Mouse (Mus musculus): ENCODE results near the gene Poldip3.

- TF ChIP-seq CTCF (IDR thresholded peaks at IDR 0.05; ENCODE audit: low read depth) (peak; percentile 63), EP300 (optimal IDR thresholded peaks at IDR 0.05) (no peak)
These were observed 22.7 kb upstream of the Poldip3 start for GRCm38 (mm10) chr15:83171712-83172481.

All from stomach, postnatal 0 days (tissue).